In the genomic region with DNA sequence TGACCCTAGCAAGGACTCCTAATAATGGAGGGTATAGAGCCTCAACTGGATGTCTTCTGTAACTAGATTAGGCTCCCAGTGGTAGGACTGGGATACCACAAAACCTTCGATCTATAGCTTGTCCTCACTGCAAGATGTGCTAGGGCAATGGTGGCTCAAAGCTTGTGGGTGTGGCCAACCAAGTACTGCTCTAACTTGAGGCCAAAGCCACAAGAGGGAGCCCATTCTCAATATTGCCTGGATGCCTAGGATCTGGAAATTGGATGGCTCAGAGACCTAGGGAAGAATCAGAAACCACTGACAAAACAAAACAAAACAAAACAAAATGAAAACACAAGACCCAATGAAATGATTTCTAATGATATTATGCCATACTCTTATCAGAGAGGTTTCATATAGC, we compare ENCODE assay signal across 9 mouse cellular contexts.
DNase-seq lines count a peak whose midpoint lies in the region; TF ChIP-seq lines count a peak whose summit lies in the region.
"Had no signal": no experiment of that assay in that cellular context is flagged by ENCODE, and none has a peak within 500 bp of the region (broad histone marks: within the 10 kb centered on the region; RNA-seq: fewer than 3 reads in every experiment).

No protein-coding gene starts in this region.

- peak; percentile 44 for TF ChIP-seq CTCF in kidney, adult 2 months (conservative IDR thresholded peaks at IDR 0.05; ENCODE audit: insufficient read depth, insufficient read length, low read depth, low read length)

- peak; percentile 4 for DNase-seq in kidney, adult 2 months
- DNase-seq in kidney, adult 18-20 months = no peak
- DNase-seq in 416B (ENCODE audit: low read depth) (peak; percentile 10), ES-CJ7 (ENCODE audit: low read depth, low spot score) (peak; percentile 43)
- peak; percentile 2 for DNase-seq in forelimb bud, embryonic 11.5 days (ENCODE audit: low read depth, low spot score)
- DNase-seq in adrenal gland, postnatal 4 days (ENCODE audit: low spot score in 2 of 2) = no peak
- no peak for DNase-seq in gastrocnemius, postnatal 25 days

- TF ChIP-seq POLR2A in kidney, adult 2 months (IDR thresholded peaks at IDR 0.05; ENCODE audit: low read depth, low read length) = no peak

- WGBS in kidney, adult 2 months = 48% methylated on average over 1 of the region's 1 CpGs

- H3K36me3 ChIP-seq in kidney, adult 2 months (ENCODE audit: control insufficient read depth, insufficient read depth, low read length) = no peaks in the 10 kb centered on the region
- H3K36me3 ChIP-seq: heart, embryonic 15.5 days had no signal

- H3K27ac ChIP-seq in kidney, adult 2 months (ENCODE audit: insufficient read depth, low read depth, low read length) = no peak overlapping the region
- H3K27ac ChIP-seq: heart, embryonic 15.5 days had no signal

- H3K4me3 ChIP-seq in kidney, adult 2 months (ENCODE audit: insufficient read depth, low read depth, low read length) = no peak overlapping the region
- H3K4me3 ChIP-seq: erythroblast, embryonic 14.5 days; heart, embryonic 15.5 days had no signal

- no peaks in the 10 kb centered on the region for H3K4me1 ChIP-seq in kidney, adult 2 months (ENCODE audit: control insufficient read depth, insufficient read depth, low read length)
- H3K4me1 ChIP-seq: heart, embryonic 15.5 days had no signal

- no peaks in the 10 kb centered on the region for H3K27me3 ChIP-seq in kidney, adult 2 months (replicated peaks; ENCODE audit: control insufficient read depth, insufficient read depth, low read length)
- H3K27me3 ChIP-seq: heart, embryonic 15.5 days had no signal

Comparison
In these comparisons a context has a peak if more than half of its experiments do, and no peak if none do; other contexts are left out.
1. DNase-seq: peak in kidney, adult 2 months (single experiment), 416B (single experiment), ES-CJ7 (single experiment) and forelimb bud, embryonic 11.5 days (single experiment); none in kidney, adult 18-20 months (single experiment), adrenal gland, postnatal 4 days (0 of 2) and gastrocnemius, postnatal 25 days (single experiment).